Comparison of ENCODE assay signal across 23 mouse cellular contexts in genomic region chr11:75906556-75906955, GRCm38 (mm10). TPM values are rescaled to one million over a fixed set of nuclear protein-coding genes. Genes with fewer than 3 reads are reported as not detected.
DNase-seq lines count a peak whose midpoint lies in the region; ATAC-seq lines count a peak whose summit lies in the region.
"Had no signal": no experiment of that assay in that cellular context is flagged by ENCODE, and none has a peak within 500 bp of the region (broad histone marks: within the 10 kb centered on the region; RNA-seq: fewer than 3 reads in every experiment).

No protein-coding gene starts in this region.

- H3K27ac ChIP-seq in forebrain, embryonic 10.5 days: 0 out of 2 replicates have a peak overlapping the region, but pooled peaks have one; percentile 6
- no peak overlapping the region for H3K27ac ChIP-seq in forebrain, embryonic 15.5 days (replicated peaks)
- peak overlapping the region; percentile 91 for H3K27ac ChIP-seq in kidney, embryonic 16.5 days (ENCODE audit: low read length)
- H3K27ac ChIP-seq: forebrain, embryonic 12.5 days; heart, embryonic 15.5 days; hindbrain, embryonic 14.5 days; left cerebral cortex, adult 2 months; liver, embryonic 13.5 days; neural tube, embryonic 12.5 days had no signal

- H3K36me3 ChIP-seq in forebrain, embryonic 10.5 days (replicated peaks): no peaks in the 10 kb centered on the region
- no peaks in the 10 kb centered on the region for H3K36me3 ChIP-seq in forebrain, embryonic 15.5 days
- H3K36me3 ChIP-seq in kidney, embryonic 16.5 days (ENCODE audit: insufficient read depth, low read length): no peaks in the 10 kb centered on the region
- H3K36me3 ChIP-seq: forebrain, embryonic 12.5 days; heart, embryonic 15.5 days; liver, embryonic 13.5 days; neural tube, embryonic 12.5 days had no signal

- no peak overlapping the region for H3K9ac ChIP-seq in forebrain, embryonic 15.5 days (replicated peaks)
- H3K9ac ChIP-seq in kidney, embryonic 16.5 days (replicated peaks; ENCODE audit: low read length): peak overlapping the region; percentile 14; the same call in 1 of the 2 replicates
- H3K9ac ChIP-seq: forebrain, embryonic 12.5 days; heart, embryonic 15.5 days; hindbrain, embryonic 14.5 days; liver, embryonic 13.5 days; lung, embryonic 14.5 days; neural tube, embryonic 12.5 days had no signal

- DNase-seq in forebrain, embryonic 10.5 days (ENCODE audit: extremely low spot score, low spot score): no peak
- DNase-seq in kidney, adult 11 months: peak; percentile 42
- DNase-seq in kidney, postnatal 4 days: peak; percentile 66 to 77
- no peak for DNase-seq in retina, embryonic 14.5 days (ENCODE audit: low spot score)
- no peak for DNase-seq in right cerebral cortex, adult 2 months (ENCODE audit: low spot score in 2 of 2)
- DNase-seq: adrenal gland, postnatal 36 days; cerebellum, adult 11 months; cerebellum, adult 9-11 months; heart, postnatal 36 days; liver, embryonic 13.5 days; lung, embryonic 14.5 days; lung, postnatal 36 days; midbrain, embryonic 14.5 days; retina, postnatal 1 day; thymus, postnatal 14 days had no signal

- no peak overlapping the region for H3K4me2 ChIP-seq in forebrain, embryonic 15.5 days (replicated peaks)
- H3K4me2 ChIP-seq in kidney, embryonic 16.5 days (replicated peaks; ENCODE audit: low read depth, low read length): peak overlapping the region; percentile 47
- H3K4me2 ChIP-seq: forebrain, embryonic 12.5 days; heart, embryonic 15.5 days; hindbrain, embryonic 14.5 days; liver, embryonic 13.5 days; lung, embryonic 14.5 days; neural tube, embryonic 12.5 days had no signal

- H3K4me3 ChIP-seq in forebrain, embryonic 10.5 days: no peak overlapping the region
- H3K4me3 ChIP-seq in forebrain, embryonic 15.5 days: no peak overlapping the region
- H3K4me3 ChIP-seq in kidney, embryonic 16.5 days (ENCODE audit: low read length): peak overlapping the region; percentile 33
- H3K4me3 ChIP-seq: forebrain, embryonic 12.5 days; heart, embryonic 15.5 days; left cerebral cortex, adult 2 months; liver, embryonic 13.5 days; megakaryocyte, embryonic 14.5 days; neural tube, embryonic 12.5 days had no signal

- H3K4me1 ChIP-seq in forebrain, embryonic 10.5 days: peaks cover 30% of the 10 kb centered on the region
- H3K4me1 ChIP-seq in forebrain, embryonic 15.5 days: peaks cover 3% of the 10 kb centered on the region; the same call in 1 of the 2 replicates
- H3K4me1 ChIP-seq in kidney, embryonic 16.5 days (ENCODE audit: insufficient read depth, low read length): peaks cover 39% of the 10 kb centered on the region

- no peaks in the 10 kb centered on the region for H3K9me3 ChIP-seq in forebrain, embryonic 10.5 days
- H3K9me3 ChIP-seq in forebrain, embryonic 15.5 days: no peaks in the 10 kb centered on the region
- no peaks in the 10 kb centered on the region; the same call in 1 of the 2 replicates for H3K9me3 ChIP-seq in kidney, embryonic 16.5 days (ENCODE audit: low read length)
- H3K9me3 ChIP-seq: heart, embryonic 15.5 days; liver, embryonic 13.5 days had no signal

- 56% methylated on average over 12 of the region's 12 CpGs for WGBS in forebrain, embryonic 10.5 days
- 52% methylated on average over 12 of the region's 12 CpGs for WGBS in forebrain, embryonic 15.5 days
- 31% methylated on average over 12 of the region's 12 CpGs for WGBS in kidney, embryonic 16.5 days

- no peaks in the 10 kb centered on the region; the same call in 1 of the 2 replicates for H3K27me3 ChIP-seq in forebrain, embryonic 10.5 days (ENCODE audit: poor library complexity, severe bottlenecking)
- H3K27me3 ChIP-seq in forebrain, embryonic 15.5 days: no peaks in the 10 kb centered on the region
- no peaks in the 10 kb centered on the region for H3K27me3 ChIP-seq in kidney, embryonic 16.5 days (ENCODE audit: insufficient read depth, low read length)
- H3K27me3 ChIP-seq: forebrain, embryonic 12.5 days; heart, embryonic 15.5 days; liver, embryonic 13.5 days; neural tube, embryonic 12.5 days had no signal

- ATAC-seq in forebrain, embryonic 15.5 days (replicated peaks): no peak
- ATAC-seq in kidney, embryonic 16.5 days (ENCODE audit: low FRiP score, low TSS enrichment): peak; percentile 70

RNA-seq across cellular contexts. Expression of gene Rph3al, which starts 31.7 kb away (rescaled TPM):
- 2.1 and 2.9 TPM in 2 replicates for polyA plus RNA-seq in forebrain, embryonic 10.5 days (2016; fragmentation: Nextera tagmentation; extraction: Ambion mirVana)
- 1.1 and 1.5 TPM in 2 replicates for polyA plus RNA-seq in forebrain, embryonic 15.5 days (2015; fragmentation: Nextera tagmentation; extraction: Ambion mirVana)
- polyA plus RNA-seq in kidney, embryonic 16.5 days (2015; fragmentation: Nextera tagmentation; extraction: Ambion mirVana): 17.5 and 18.0 TPM in 2 replicates

Comparison
In these comparisons a context has a peak if more than half of its experiments do, and no peak if none do; other contexts are left out.
1. DNase-seq: peak in kidney, adult 11 months (single experiment) and kidney, postnatal 4 days (2 of 2); none in forebrain, embryonic 10.5 days (single experiment), retina, embryonic 14.5 days (single experiment) and right cerebral cortex, adult 2 months (0 of 2).